Mouse (Mus musculus) kidney, embryonic 14.5 days (tissue): Measurements from ENCODE around the gene Mapk14. TPM values are rescaled to one million over a fixed set of nuclear protein-coding genes. Genes with fewer than 3 reads are reported as not detected.

ENCODE experiments used
- ATAC-seq: fragments of 200-750 bp; cut with Nextera tagmentation; 2 replicates; pipeline ENCODE4 v1.8.0; 2017; ENCODE audit warnings: moderate number of reproducible peaks, mild to moderate bottlenecking, moderate TSS enrichment, moderate library complexity; ENCODE audit not compliant: low FRiP score, low TSS enrichment
- H3K27ac ChIP-seq: fragments of 300-500 bp; sonication (generic); 2 replicates; pipeline ENCODE4 v1.5.1; 2014; ENCODE audit warnings: low read depth, mild to moderate bottlenecking, low read length, moderate library complexity, mixed read lengths
- H3K27me3 ChIP-seq: fragments of 300-500 bp; sonication (generic); 2 replicates; pipeline ENCODE4 v1.6.1; 2014; ENCODE audit warnings: mild to moderate bottlenecking, low read length; ENCODE audit not compliant: control insufficient read depth, insufficient read depth
- H3K36me3 ChIP-seq: fragments of 300-500 bp; sonication (generic); 2 replicates; pipeline ENCODE4 v1.6.1; 2014; ENCODE audit warnings: low read length, mixed read lengths; ENCODE audit not compliant: control insufficient read depth, insufficient read depth
- H3K4me1 ChIP-seq: fragments of 300-500 bp; sonication (generic); 2 replicates; pipeline ENCODE4 v1.6.1; 2014; ENCODE audit warnings: low read length, mixed read lengths; ENCODE audit not compliant: control insufficient read depth, insufficient read depth
- H3K4me2 ChIP-seq: fragments of 300-500 bp; sonication (generic); replicated peaks from 2 replicates; pipeline ENCODE4 v1.6.1; 2014; ENCODE audit warnings: low read depth, mild to moderate bottlenecking, low read length
- H3K4me3 ChIP-seq: fragments of 300-500 bp; sonication (generic); 2 replicates; pipeline ENCODE4 v1.5.1; 2014; ENCODE audit warnings: mild to moderate bottlenecking, low read length
- H3K9ac ChIP-seq: fragments of 300-500 bp; sonication (generic); 2 replicates; pipeline ENCODE4 v1.6.1; 2014; ENCODE audit warnings: low read depth, mild to moderate bottlenecking, low read length, moderate library complexity
- H3K9me3 ChIP-seq: fragments of 300-500 bp; sonication (generic); 2 replicates; pipeline ENCODE4 v1.6.1; 2016; ENCODE audit warnings: low read length; ENCODE audit not compliant: control insufficient read depth
- WGBS: fragments of 180-500 bp; shearing (Covaris S2); extraction: QIAGEN DNeasy Blood & Tissue Kit; methylation state at CpG from one replicate; pipeline ENCODE4 v1.1.7; 2014; 5-methylcytosine and 5-hydroxymethylcytosine counted together
- polyA plus RNA-seq: library from polyadenylated mRNA; unstranded; fragments of >200 nt; fragmentation: Nextera tagmentation; extraction: Ambion mirVana; gene quantifications from 2 replicates; pipeline ENCODE4 v1.2.1, GENCODE M21; 2014

The Mapk14 gene
- polyA plus RNA-seq, result 36.4 and 61.6 TPM in 2 replicates

DNA sequence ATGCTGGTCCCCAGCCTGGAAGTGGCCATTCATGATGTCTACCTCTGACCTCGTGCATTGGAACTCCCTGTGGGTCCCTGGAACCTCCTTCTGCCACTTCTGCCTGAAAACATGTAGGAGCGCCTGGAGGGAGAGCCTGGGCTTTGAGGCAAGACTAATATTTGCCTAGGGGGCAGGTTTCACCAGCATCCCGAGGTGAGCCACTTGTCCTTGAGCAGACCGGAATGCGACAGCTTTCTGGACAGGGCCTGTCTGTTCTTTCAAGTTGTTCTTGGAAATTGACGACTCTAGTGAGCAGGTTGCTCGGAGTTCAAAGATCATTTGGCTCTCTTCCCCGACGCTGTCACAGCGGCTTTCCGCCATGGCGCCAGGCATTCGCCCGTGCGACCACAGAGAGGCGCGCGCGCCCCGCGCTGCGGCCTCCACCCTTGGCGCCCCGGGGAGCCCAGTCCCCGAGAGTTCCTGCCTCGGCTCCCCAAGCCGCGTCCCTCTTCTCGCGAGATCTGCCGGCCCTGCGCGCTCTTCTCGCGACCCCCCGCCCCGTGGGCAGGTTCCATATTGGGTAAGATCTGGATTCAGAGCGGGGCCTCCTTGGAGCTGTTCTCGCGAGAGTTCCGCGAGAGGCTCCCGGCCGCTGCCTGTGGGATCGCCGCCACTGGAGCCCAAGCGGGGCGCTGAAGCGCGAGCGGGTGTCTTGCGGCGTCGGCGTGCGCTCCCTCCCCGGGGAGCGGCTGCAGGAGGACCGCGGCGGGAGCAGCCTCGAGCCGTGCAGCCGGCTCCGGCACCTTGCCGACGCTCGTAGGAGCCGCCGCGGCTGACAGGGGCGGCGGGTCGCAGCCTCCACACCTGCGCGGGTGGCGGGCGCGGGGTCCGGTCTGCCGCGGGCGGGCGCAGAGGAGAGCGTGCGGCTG, at the start of gene Mapk14:
Mapk14 (plus strand) TSS at position 554 of the 911 bp plus-strand sequence.
- Histone ChIP-seq H3K9me3 (no peaks in the 10 kb centered on the region), H3K4me2 (peak within 1 kb of the TSS; percentile 72), H3K4me3 (peak within 1 kb of the TSS; percentile 78), H3K27ac (peak within 1 kb of the TSS; percentile 92), H3K9ac (peak within 1 kb of the TSS; percentile 92), H3K4me1 (peaks cover 11% of the 10 kb centered on the region), H3K36me3 (peaks cover 8% of the 10 kb centered on the region; the same call in 1 of the 2 replicates), H3K27me3 (no peaks in the 10 kb centered on the region; the same call in 1 of the 2 replicates)
- ATAC-seq, result peak; percentile 94
- under 1% methylated on average over 83 of the region's 86 CpGs for WGBS

DNA sequence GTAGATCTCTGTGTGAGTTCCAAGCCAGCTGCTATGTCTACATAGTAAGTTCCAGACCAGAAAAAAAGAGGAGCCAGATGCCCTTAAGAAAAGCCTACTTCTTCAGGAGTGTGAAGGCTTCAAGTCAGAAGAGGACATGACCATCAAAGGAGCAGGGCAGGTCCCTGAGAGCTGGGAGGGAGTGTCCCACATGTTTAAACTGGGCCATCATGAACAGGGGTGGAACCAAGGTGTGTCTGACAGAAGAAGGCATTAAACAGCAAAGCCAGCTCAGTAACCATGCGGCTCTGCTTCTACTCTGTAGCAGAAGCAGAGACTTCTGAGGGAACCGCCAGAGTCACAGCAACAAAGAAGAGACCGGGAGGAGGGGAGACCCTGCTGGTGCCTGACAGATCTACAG, 47.4 kb upstream of the Mapk14 start:
- Histone ChIP-seq H3K9ac (no peak overlapping the region), H3K4me1 (no peaks in the 10 kb centered on the region), H3K9me3 (no peaks in the 10 kb centered on the region), H3K36me3 (no peaks in the 10 kb centered on the region), H3K27ac (no peak overlapping the region), H3K4me3 (no peak overlapping the region), H3K27me3 (no peaks in the 10 kb centered on the region), H3K4me2 (no peak overlapping the region)
- ATAC-seq, result no peak
- 43% methylated on average over 3 of the region's 3 CpGs for WGBS

DNA sequence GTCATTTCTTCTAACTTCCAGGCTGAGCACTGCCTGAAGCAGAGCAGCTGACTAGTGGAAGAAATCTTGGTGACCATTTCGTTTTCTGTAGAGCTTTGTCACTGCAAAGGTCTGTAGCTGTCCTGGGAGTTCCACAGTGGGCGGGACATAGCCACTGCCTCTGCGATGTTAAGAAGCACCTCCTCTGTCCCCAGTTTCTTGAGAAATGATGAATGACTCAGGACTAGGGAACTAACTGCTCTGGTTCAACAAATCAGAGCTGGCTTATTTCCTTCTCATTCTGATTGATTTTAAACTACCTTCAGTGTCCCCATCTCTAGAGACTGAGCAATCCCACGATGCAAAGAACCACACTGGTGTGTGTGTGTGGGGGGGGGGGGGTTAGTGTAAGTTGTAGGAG, 47.0 kb upstream of the Mapk14 start:
- WGBS, result 54% methylated on average over 4 of the region's 4 CpGs
- no peak overlapping the region for H3K4me2 ChIP-seq
- H3K4me3 ChIP-seq, result no peak overlapping the region
- no peaks in the 10 kb centered on the region for H3K27me3 ChIP-seq
- no peak for ATAC-seq
- H3K9me3 ChIP-seq, result no peaks in the 10 kb centered on the region
- no peaks in the 10 kb centered on the region for H3K4me1 ChIP-seq
- no peak overlapping the region for H3K9ac ChIP-seq
- H3K36me3 ChIP-seq, result no peaks in the 10 kb centered on the region
- H3K27ac ChIP-seq, result no peak overlapping the region

DNA sequence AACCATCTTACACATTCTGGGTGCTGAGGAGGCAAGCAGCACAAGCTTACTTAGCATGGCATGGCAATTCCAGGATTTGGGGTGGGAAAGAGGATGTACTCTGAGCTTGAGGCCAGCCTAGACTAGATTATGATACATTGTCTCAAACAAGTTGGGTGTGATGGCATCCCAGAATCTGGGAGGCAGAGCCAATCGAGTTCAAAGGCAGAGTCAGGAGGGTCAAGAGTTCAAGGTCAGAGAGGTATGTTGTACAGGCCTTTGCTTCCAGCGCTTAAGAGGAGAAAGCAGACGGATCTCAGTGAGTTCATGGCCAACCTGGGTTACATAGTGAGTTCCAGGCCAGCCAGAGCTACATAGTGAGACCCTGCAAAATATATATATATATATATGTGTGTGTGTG, 44.9 kb upstream of the Mapk14 start:
- H3K4me1 ChIP-seq, result no peaks in the 10 kb centered on the region
- H3K4me2 ChIP-seq, result no peak overlapping the region
- H3K9ac ChIP-seq, result no peak overlapping the region
- H3K4me3 ChIP-seq, result no peak overlapping the region
- WGBS, result 69% methylated on average over 3 of the region's 3 CpGs
- H3K27ac ChIP-seq, result no peak overlapping the region
- ATAC-seq, result no peak
- no peaks in the 10 kb centered on the region for H3K9me3 ChIP-seq
- no peaks in the 10 kb centered on the region for H3K36me3 ChIP-seq
- H3K27me3 ChIP-seq, result no peaks in the 10 kb centered on the region

DNA sequence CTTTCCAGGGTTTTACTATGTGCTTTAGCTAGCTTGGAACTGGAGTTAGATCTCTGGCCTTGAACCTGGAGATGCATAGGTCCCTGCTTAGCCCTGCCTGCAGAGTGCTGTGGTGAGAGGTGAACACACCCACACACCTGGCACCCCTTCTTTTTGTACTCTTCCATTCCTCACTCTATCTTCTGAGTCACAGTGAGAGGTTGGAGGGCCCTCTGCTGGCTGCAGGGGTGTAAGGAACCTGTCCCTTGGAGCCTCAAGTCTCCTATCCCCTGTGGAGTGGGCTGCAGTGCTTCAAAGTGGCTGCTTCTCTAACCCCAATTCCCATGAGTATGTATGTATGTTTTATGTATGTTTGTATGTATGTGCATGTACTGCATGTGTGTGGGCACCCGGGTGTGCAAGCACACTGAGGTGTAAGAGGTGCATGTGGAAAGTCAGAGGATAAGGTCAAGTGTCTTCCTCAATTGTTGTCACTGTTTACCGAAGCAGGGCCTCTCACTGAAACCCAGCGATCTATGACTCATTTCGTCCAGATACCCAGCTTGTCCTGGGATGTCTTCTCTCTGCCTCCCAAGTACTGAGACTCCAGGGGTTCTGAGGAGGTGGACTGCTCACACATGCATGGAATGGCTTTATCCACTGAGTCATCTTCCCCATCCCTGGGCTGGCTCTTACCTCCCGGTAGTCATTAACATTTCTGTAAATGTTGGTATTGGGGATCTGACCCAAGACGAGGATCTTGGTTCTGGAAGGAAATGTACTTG, 42.3 kb upstream of the Mapk14 start:
- no peak overlapping the region for H3K27ac ChIP-seq
- ATAC-seq, result no peak
- H3K9me3 ChIP-seq, result no peaks in the 10 kb centered on the region
- WGBS, result 39% methylated on average over 6 of the region's 6 CpGs
- H3K27me3 ChIP-seq, result no peaks in the 10 kb centered on the region
- no peaks in the 10 kb centered on the region for H3K4me1 ChIP-seq
- H3K4me2 ChIP-seq, result no peak overlapping the region
- H3K9ac ChIP-seq, result no peak overlapping the region
- H3K4me3 ChIP-seq, result no peak overlapping the region
- H3K36me3 ChIP-seq, result no peaks in the 10 kb centered on the region

DNA sequence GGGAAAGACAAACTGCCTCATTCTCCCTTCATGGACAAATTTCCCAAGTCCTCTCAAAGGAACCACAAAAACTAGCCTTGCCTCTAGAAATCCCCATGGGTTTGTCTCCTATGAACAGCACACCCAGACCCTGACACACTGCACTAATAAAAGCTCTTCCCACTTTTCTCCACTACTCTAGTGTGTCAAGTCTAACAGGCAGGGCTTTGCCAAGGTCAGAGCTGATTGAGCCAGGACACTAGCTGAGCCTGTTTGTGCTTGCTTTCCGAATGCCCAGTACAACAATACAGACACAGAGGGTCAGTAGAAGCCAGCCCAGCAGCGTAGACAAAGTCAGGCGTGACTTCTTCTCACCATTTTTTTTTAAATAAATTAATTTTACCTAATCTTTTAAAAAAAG, 40.9 kb upstream of the Mapk14 start:
- Histone ChIP-seq H3K36me3 (no peaks in the 10 kb centered on the region), H3K9ac (no peak overlapping the region), H3K4me3 (no peak overlapping the region), H3K27ac (no peak overlapping the region), H3K9me3 (no peaks in the 10 kb centered on the region), H3K4me1 (no peaks in the 10 kb centered on the region), H3K4me2 (no peak overlapping the region), H3K27me3 (no peaks in the 10 kb centered on the region)
- WGBS, result 75% methylated on average over 3 of the region's 3 CpGs
- ATAC-seq, result no peak

DNA sequence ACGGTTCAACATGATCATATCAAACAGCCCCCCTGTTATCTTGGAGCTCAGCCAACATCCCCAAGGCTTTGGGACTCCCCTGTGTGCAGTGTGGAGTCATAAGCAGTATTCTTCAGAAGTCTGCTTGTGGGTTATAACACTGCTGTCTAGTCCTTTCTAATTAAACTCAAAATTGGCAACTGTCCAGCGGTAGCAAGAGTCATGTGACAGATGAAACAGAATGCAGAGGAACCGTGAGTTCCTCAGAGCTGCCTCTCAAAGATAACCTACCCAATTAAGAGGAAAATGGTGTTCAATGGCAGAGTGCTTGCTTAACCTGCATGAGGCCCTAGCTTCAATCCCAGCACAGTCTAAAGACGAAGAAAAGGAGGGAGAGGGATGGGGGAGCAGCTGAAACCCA, 33.2 kb upstream of the Mapk14 start:
- no peak overlapping the region for H3K27ac ChIP-seq
- no peak; the same call in 1 of the 2 replicates for ATAC-seq
- H3K4me3 ChIP-seq, result no peak overlapping the region
- H3K4me1 ChIP-seq, result 0 out of 2 replicates have a peak, but pooled peaks cover 3% of the 10 kb centered on the region
- H3K4me2 ChIP-seq, result no peak overlapping the region
- no peaks in the 10 kb centered on the region for H3K9me3 ChIP-seq
- H3K9ac ChIP-seq, result no peak overlapping the region
- 49% methylated on average over 4 of the region's 4 CpGs for WGBS
- H3K36me3 ChIP-seq, result no peaks in the 10 kb centered on the region
- no peaks in the 10 kb centered on the region for H3K27me3 ChIP-seq

DNA sequence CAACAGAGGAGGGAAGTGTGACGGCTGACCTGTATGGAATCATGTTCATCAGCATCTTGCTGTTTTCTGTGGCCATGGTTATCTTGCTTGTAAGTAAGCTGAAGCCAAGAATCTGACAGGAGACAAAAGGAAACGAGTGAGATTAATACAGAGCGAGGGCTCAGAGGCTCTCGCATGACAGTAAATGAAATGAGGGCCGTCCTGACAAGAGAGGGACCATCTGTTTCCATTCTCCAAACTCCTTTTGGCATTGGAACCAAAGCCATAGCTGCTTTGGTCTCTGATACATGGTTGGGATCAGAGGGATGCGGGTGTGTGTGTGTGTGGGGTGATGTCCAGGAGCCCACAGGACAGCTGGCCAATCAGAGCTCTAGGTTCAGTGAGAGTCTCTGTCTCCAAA, 31.6 kb upstream of the Mapk14 start:
- WGBS, result 49% methylated on average over 6 of the region's 6 CpGs
- no peak overlapping the region for H3K27ac ChIP-seq
- H3K27me3 ChIP-seq, result no peaks in the 10 kb centered on the region
- no peak overlapping the region for H3K4me2 ChIP-seq
- no peak overlapping the region for H3K9ac ChIP-seq
- no peak overlapping the region for H3K4me3 ChIP-seq
- H3K4me1 ChIP-seq, result 0 out of 2 replicates have a peak, but pooled peaks cover 3% of the 10 kb centered on the region
- no peak for ATAC-seq
- no peaks in the 10 kb centered on the region for H3K36me3 ChIP-seq
- H3K9me3 ChIP-seq, result no peaks in the 10 kb centered on the region
